Mouse (Mus musculus): Measurements from ENCODE around the gene Ttl.
A peak's percentile ranks its signal among the peaks of the same experiment; 100 is the strongest.

Ttl gene

GRCm38 (mm10) chr2:129065437-129066282, at the start of gene Ttl:
Gene Ttl (plus strand): TSS chr2:129065942.
- DNase-seq, result peak; percentile 79

- DNase-seq, result peak; percentile 25
Observed at GRCm38 (mm10) chr2:129020106-129020505, 45.6 kb upstream of the Ttl start.

DNA sequence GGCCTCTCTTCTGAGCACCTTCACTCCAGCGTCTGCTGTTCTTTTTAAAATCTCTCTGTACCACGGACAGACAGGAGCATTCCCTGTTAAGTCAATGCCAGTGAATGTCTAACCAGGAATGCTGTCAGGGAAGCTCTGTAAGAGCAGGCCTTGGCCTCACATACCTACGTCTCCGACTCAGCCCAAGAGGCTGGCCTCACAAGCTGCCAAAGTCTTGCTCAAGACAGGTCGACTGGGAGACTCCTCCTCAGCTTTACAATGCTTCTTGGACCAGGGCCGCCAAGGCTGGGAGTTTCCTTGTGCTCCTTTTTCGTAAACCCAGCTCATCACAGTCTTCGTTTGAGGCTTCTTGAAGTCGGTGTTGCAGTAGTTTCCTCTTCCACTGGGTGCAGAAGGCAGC, 40.9 kb upstream of the Ttl start:
- peak; percentile 28 for DNase-seq

GRCm38 (mm10) chr2:129035381-129035780, 30.4 kb upstream of the Ttl start:
- DNase-seq, result no peak

DNA sequence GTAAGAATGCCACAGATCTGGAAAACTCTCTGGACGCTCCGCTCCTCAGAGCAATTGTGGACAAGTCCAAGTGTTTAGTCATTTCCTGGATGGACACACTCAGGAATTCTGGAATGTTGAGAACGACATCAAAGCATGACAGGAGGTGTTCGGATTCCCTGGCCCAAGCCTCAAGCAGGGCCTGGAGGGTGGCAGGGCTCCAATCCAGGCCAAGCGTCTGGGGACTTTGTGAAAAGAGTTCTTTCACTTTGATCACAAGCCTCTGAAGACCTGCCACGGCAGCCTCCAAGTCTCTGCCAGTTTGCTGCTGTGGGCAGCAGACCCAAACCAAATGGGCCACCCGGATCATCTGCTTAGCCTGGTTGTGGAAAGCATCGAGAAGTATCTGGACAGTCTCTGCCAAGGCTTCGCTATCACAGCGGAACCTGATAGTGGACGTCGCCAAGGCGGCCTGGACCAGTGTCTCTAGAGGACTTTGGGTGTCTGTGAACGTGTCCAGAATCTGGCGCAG, 27.3 kb upstream of the Ttl start:
- DNase-seq, result peak; percentile 18

DNA sequence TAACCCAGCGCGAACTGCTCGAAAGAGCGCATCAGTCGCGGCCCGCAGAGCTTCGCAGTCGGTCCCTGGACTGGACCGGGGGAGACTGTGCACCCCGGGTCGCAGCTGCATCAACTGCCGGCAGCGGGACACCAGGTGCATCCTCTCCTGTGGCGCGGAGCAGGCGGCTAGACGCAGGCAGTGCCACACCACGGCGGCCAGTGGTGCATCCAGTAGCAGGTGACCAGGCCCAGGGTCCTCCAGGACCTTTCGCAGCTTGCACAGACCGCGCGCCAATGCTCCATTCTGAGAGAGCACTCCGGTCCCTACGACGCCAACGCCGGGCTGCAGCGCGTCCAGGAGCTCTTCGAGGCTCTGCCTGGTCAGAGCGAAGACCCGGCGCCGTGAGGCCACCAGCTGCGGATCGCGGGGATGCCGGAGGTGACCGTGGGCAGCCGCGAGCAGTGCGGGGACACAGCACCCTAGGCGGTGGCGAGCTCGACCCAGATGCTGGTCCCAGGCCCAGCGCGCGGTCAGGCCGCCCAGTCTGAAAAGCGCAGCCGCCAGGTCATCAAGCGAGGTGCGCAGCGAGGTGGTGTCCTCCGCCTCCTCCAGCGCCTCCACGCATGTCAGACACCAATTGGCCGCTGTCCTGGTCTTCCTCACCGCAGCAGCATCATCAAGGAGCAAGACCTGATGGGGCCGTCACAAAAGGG, 26.7 kb upstream of the Ttl start:
- DNase-seq, result peak; percentile 43

- peak; percentile 29 for DNase-seq
Observed at GRCm38 (mm10) chr2:129040567-129040966, 25.2 kb upstream of the Ttl start.

GRCm38 (mm10) chr2:129046172-129046845, 19.4 kb upstream of the Ttl start:
- DNase-seq, result peak; percentile 59

DNA sequence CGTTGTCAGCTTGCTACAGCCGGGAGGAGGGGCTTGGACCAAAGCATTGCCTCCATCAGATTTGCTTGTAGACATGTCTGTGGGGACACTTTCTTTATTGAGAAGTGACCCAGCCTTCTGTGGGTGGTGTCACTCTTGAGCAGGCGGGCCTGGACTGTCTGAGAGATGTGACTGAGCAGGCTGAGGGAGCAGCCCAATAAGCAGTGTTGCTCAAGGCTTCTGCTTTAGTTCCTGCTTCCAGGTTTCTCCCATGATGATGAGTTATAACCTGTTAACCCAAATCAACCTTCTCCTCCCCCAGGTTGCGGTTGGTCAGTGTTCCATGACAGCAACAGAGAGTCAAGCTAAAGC, 18.9 kb upstream of the Ttl start:
- peak; percentile 16 for DNase-seq

- DNase-seq, result no peak
Observed at GRCm38 (mm10) chr2:129047811-129048210, 17.9 kb upstream of the Ttl start, which contains the start of gene Vinac1. Gene Vinac1 (minus strand): TSS chr2:129048172.

GRCm38 (mm10) chr2:129052451-129052983, 13.2 kb upstream of the Ttl start:
- DNase-seq, result no peak

DNA sequence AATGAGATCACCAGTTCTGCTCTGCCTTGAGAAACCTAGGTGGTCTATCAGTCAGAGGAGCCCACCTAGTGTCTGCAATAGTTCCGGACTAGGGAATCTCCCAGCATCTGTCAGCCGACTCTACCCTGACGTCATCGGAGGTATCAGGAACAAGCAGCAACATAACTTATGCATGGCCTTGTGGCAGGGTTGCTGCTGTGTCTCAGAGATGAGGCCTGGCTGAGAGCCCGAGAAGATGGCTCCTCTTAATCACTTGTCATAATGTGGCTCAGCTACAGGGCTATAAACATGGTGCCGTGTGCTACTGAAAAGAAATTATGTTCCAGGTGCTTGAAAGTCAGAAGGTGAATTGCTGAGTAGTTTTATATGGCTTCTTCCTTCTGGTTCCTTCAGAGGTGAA, 10.0 kb upstream of the Ttl start:
- no peak for DNase-seq

DNA sequence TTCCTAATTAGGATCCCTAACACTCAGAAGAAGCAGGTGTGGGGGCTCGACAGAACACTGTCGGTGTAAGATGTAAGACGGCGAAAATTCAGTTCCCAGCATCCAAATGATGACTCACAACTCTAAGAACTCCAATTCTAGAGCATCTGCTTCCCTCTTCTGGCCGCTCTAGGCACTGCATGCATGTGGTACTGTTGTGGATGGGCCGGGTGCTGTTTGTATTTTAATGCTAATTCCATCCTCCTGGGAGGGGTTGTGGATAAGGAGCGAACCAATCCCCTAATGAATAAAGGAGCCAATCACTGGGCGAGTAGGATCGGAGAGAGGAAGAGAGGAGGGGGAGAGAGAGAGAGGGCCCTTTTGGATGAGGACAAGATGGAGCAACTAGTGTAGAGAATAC, 9.1 kb upstream of the Ttl start:
- peak; percentile 44 for DNase-seq

DNA sequence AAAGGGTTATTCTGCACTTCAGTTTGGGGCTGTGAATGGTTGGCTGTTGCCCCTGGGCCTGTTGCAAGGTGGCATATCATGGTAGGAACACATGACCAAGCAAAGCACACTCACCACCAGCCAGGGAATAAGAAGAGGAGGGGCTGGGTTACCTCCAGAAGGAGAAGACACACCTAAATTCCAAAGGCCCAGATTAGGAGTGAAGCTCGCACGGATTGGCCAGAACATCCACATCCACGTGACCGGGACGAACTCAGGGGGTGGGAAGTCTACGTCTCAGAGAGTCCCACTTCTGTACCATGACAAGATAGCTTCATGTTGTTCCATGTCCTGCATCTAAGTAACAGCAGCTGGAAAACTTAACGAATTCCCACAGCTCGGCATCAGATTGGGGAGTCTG, 8.5 kb upstream of the Ttl start:
- DNase-seq, result no peak

DNA sequence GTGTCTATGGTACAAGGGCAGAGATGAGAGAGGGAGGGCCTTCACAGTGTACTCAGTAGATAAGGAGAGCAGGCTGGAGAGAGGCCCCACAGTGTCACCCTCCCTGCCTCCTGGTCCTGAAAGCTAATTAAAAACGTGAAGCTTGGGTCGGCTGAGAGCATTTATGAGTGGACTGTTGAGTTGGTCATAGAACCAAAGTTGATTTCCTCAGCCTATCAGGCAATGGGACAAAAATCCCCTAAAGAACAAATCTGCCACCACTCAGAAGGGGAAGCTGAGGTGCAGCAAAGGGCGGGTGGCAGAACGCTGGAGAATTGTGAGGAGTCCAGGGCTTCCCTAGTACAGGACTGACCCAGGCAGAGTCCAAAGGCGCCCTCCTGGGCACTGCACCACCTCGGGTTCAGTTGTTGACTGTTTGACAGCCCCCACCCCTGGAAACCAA, 7.8 kb upstream of the Ttl start:
- DNase-seq, result no peak

DNA sequence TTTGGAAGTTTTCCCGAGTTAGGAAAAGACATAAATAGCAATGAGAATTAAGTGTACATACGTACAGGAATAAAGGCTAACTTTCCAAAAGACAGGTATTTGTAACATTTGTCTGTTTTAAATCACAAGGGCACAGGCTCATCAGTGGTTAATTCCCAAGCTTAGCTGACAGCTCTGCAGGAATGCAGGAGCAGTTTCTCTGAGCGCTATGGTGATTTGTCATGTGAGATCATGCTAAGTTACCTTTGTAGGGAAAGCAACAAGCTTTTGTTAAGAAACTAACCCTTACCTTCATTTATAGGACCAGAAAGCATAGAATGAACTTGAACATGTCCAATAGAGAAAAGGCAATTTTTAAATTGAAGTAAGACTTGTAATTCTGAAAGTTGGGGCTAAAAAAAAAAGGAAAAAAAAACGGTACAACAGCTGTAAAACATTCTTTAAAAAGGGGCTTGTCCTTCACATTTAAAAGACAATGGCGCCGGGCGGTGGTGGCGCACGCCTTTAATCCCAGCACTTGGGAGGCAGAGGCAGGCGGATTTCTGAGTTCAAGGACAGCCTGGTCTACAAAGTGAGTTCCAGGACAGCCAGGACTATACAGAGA, 4.2 kb upstream of the Ttl start:
- DNase-seq, result no peak

DNA sequence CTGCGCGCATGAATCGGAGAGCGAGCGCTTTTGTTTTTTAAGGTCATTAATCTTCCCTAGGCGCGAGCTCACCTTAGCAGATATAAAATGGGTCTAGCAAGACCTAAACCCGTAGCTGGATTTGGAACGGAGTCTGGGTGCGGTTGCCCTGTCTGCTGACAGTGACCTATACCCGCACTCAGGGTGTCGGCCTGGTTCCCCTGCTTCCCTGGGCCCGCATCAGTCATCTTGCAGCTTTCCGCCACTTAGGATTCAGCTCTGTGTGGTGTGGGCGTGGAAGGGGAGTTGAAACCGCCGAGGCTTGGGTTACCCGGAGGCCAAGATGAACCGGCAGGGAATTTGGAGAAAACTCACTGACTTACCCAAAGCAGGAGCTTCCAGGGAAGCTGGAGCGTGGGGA, 584 bp downstream of the Ttl start:
- peak; percentile 69 for DNase-seq

DNA sequence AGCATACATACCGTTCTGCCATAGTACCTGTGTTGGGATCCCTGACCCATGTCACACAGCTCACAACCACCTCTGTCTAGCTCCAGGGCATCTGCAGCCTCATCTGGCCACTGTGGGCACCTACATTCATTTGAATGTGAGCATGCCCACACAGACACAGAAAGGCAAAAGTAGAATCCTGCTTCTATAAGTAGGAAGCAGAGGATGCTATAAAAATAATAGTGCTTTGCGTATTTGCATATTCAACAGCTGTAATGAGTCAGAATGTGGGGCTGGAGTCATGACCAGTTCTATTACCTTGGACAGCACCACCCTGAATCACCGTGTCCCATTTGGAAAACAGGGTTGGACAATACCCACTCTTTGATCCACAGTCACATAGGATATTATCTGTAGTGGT, 4.6 kb downstream of the Ttl start:
- DNase-seq, result no peak

DNA sequence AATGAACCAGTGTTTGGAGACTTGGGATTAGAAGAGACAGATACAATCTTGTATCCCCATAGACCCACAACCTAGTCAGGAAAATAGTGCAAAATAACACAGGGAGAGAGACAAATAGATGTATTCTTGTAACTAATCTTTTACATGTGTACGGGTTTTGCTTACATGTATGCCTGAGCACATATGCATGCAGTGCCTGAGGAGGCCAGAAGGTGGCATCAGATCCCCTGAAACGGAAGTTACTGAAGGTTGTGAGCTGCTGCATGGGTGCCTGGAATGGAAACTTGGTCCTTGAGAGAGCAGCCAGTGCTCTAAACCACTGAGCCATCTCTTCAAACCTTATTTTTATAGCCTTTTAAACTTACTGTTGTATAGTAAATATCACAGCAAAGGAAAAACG, 12.6 kb downstream of the Ttl start:
- peak; percentile 28 for DNase-seq

DNA sequence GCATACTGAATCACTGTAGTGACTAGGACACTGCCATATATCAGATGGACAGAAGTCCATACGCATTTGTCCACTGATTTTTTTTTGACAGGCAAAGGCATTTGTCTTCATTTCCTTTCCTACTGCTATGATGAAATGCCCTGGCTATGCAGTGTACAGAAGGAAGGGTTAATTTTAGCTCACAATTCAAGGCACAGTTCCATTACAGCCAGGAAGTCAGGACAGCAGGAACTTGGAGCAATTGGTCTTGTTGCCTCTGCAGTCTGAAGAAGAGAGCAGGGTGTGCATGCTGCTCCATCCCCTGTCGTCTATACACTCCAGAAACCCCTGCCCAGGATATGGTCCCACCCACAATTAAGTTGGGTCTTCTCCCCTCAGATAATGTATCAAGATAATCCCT, 13.5 kb downstream of the Ttl start:
- DNase-seq, result no peak

DNA sequence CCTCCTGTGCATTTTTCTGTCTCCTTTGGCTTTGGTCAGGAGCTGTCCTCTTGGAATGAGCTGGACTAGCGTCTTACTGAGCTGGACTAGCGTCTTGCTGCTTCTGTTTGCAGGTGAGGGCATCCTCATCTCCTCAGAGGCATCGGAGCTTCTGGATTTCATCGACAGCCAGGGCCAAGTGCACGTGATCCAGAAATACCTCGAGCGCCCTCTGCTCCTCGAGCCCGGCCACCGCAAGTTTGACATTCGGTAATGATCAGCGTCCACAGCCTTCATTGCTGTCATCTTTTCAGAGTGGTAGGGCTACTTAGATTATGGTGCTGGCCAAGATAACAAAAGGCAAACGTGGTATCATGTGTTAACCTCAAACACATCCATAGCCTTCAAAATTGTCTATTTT, 15.4 kb downstream of the Ttl start:
- no peak for DNase-seq

DNA sequence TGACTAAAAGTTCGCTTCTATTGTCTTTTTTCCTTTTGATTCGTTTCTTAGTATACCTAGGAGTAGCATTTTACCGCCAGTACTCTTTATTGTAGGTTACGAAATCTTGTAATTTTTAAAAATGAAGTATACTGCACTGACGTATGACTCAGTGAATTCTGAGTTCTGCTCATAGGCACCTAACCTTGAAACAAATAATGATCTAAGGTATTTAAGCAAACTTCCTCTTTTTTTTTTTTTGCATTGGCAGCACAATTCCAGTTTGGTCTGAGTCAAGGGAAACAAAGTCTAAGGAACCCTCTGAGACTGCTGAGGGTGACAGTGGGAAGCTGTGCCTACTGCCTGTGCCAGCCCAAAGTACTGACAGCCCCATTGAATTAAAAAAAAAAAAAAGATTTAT, 17.8 kb downstream of the Ttl start:
- DNase-seq, result no peak

DNA sequence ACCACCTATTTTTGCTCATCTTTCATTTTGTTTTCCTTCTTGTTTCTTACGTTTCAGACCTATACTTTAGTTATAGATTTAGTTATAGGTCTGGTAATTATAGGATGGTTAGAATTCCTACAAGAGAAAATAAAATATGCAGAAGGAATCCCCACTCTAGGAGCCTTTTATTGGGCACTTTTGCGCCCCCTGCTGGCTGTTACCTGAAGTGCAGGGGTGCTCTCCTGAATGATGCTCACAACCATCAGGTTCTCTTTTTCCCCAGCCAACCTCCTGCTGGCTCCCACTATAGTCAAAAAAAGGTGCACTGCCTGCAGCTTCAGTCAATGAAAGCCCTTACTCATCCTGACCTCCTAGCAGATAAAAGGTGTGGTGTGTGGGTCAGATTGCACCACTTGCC, 19.2 kb downstream of the Ttl start:
- peak; percentile 40 for DNase-seq

Data from lung, postnatal 10 days (tissue).